Mouse (Mus musculus) mouse trophoblast stem cell (cell line): Measurements from ENCODE around the gene Trim56.

Source experiments
- in situ Hi-C, 2 experiments: fragments of 300-500 bp; cut with MseI, MboI; formaldehyde crosslinking; loops; 2 replicates in 1 of 2; 3 replicates in 1 of 2; pipeline ENCODE4 v1.15.1; 2025

Gene Trim56

DNA sequence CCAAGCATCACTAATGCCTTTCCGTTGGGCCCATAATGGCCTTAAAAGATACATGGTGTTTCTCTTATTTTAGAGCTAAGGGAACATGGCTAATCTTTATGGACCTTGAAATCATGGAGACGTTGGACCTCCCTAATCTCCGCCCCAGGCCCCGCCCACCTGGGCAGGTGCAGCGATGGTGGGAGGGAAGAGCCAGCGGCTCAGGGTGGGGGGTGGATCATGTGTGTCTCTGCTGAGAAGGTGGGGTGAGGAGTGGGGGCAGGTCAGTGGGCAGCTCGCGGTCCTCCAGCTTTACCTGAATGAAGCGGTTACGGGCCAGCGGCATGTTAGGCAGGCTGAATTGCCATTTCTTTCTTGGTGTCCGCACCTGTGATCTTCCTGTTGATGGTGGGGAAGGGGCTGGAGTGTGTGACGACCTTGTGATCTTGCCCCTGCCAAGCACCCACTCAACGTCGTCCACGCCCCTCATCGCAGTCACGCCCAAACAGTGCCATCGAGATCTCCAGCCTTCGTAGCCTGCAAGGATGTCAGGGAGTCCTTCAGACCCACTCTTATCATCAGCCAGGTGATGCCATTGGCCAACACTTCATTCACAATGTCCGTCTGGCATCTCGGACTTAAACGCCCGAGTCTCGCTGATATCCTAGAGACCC, 5.9 kb downstream of the Trim56 start:
- in situ Hi-C loops = loop anchor here (5.0 to 10.0 kb wide), 2 partner anchors 85 to 98 kb away; partner anchors contain the start of gene Vgf (in 1 of the 2)

DNA sequence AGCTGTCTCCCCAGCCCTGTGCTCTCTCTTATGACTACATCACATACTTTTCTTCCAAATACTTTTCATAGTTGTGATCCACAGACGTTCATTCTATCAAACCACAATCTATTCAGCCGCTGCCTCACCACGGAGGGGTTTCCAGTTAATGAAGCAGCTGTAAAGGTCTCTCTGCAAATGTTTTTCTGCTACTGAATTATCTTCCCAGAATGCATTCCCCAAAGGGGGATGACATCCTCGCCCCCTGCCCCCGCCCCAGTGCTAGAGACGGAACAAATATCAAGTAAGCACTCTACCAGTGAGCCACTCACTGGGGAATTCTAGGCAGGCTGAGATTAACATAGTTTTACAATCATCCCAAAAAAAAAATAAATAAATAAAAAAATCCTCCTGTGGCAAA, 7.9 kb downstream of the Trim56 start:
- in situ Hi-C loops = loop anchor here (5.0 to 10.0 kb wide), 2 partner anchors 83 to 96 kb away; partner anchors contain the start of gene Vgf (in 1 of the 2)

DNA sequence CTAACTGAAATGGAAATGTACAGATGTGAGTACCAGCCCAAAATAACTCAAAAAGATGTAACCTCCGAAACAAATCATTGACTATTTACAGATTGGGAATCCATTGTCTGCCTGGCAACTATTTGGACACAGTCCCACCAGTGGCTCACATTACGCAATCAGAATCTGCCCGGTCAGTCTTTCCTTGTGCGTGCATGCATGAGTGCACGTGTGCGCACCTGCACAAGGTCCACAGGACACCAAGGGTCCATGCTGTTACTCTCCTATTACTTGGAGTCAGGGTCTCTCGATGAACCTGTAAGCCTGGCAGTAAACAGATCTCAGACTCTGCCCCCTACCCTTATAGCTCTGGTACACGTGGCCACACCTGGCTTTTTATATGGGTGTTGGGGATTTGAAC, 8.3 kb downstream of the Trim56 start:
- in situ Hi-C loops = loop anchor here (5.0 to 10.0 kb wide), 2 partner anchors 83 to 95 kb away; partner anchors contain the start of gene Vgf (in 1 of the 2)

DNA sequence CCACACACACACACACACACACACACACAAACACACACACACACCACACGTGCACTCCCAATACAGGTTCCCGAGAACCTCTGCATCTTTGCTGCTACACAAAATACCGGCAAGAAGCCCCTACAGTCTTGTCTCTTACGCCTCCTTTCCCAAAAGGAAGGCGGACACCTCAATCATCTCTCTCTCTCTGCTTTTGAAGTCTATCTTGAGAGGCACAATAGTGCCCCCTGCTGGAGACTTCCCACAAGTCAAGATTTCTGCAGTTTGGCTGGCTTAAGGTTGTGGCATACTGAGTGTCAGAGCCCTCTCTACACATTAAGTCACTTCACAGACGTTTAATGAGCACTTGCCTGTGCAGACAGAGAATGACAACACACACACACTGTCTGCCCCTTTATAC, 9.0 kb downstream of the Trim56 start:
- in situ Hi-C loops = loop anchor here (5.0 to 10.0 kb wide), 2 partner anchors 82 to 95 kb away; partner anchors contain the start of gene Vgf (in 1 of the 2)

DNA sequence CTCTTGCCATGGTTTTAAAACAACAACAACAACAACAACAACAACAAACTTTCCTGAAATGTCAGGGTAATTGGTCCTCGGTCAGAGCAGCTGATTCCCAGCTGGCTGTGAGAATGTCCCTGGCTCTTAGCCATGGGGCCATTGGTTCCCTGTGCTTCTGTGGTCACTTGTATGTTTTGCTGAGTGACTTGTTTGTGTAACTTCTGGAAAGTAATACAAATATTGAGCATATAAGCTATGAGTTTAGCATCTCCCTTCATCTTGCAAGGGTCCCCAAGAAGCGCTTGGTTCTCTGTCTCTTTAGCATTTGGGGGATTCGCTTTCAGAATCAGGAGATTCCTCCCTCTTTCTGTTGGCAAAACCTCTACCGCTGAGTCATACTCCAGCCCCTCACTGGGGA, 9.6 kb downstream of the Trim56 start:
- in situ Hi-C loops = loop anchor here (5.0 to 10.0 kb wide), 2 partner anchors 82 to 94 kb away; partner anchors contain the start of gene Vgf (in 1 of the 2)

DNA sequence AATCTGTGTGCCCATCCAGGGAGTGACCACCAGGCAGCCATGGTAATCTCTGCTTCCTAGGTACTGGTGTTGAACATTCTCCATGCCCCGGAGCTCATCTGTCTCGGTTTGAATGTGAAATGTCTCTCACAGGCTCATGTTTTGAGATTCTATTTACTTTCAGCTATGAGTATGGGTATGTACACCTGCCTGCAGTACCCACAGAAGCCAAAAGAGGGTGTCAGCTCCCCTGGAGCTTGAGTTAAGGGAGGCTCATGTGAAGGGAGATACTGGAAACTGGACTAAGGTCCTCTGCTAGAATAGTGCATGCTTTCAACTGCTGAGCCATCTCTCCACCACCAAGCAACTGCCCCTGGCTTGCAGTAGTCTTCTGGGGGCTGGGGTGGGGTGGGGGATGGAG, 12.0 kb downstream of the Trim56 start:
- in situ Hi-C loops = loop anchor here in 1 of 2 experiments (10.0 kb wide), 1 partner anchor 79 kb away; the partner anchor contains the start of gene Vgf

DNA sequence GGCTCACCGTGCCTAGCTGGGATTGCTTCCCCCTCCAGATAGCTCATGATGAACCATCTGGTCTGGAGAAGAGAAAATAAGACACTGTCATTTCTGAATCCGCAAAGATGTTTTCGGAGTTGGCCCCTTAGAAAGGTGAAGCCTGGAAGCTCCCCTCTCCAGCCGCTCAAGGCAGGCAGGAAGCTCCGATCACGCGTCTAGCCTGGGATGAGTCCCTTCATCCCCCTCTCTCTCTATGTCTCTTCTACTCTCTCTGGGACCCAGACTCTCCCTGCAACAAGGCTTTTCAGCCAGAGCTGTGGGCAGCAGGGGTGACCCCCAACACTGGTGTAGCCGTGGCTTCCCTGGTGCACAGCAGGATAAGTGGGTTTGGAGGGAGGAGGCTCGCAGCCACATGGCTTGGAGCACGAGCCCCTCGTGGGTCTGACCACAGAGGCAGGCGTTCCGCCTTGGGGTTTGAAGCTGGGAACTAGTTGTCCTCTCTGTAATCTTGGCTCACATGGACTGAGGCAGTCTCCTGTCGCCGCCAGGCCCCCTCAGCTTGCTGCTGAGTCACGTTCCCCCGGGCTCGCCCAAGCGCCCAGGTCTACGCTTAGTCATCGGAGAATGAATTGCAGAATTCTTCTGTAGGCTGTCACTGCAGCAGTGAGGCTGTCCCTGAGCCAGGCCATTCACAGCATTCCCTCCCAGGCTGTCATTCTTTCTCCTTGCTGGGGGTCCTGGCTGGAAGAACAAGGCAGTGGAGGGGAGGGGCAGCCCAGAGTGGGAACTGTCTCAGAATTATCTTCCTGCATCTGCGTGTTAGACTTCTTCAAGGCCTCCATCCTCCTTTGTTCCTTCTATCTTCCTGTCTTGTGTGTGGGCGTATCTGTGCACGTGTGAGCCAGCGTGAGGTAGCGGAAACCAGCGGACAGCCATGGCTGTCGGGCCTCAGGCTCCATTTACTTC, 13.2 kb downstream of the Trim56 start:
- in situ Hi-C loops = loop anchor here in 1 of 2 experiments (10.0 kb wide), 1 partner anchor 78 kb away; the partner anchor contains the start of gene Vgf

DNA sequence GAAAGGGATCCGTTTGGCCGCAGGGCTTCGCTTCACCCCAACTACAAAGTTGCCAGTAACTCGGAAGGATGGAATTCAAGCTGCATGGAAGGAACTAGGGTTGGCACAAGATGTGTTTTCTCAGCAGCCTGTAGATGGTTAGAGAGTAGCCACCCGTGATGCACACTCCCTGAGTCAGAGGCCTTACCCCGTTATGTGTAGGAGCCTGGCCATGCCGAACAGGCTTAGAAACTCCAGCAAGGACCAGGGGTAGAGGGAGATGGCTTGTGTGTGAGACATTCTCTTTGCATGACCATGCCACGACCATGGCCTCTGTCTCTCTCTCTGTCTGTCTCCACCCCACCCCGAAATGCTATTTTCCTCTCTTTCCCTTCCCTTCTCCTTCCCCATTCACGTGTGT, 13.9 kb downstream of the Trim56 start:
- in situ Hi-C loops = loop anchor here in 1 of 2 experiments (10.0 kb wide), 1 partner anchor 77 kb away; the partner anchor contains the start of gene Vgf

DNA sequence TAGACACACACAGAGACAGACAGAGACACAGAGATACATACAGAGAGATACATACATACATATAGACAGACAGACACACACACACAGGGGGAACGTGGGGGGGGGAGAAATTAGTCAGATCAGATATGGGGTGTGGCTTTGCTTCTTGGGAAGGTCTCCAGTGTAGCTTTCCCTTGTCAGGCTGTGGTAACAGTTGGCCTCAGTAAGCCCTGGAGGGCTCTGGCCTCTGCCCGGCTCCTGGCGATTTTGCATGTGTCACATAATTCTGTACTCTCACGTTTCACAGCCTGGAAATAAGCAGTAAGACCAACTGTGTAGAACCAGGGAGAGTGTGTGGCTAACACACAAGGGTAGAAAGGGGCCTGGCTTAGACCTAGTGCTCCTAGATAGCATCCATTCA, 15.3 kb downstream of the Trim56 start:
- in situ Hi-C loops = loop anchor here in 1 of 2 experiments (10.0 kb wide), 1 partner anchor 76 kb away; the partner anchor contains the start of gene Vgf

DNA sequence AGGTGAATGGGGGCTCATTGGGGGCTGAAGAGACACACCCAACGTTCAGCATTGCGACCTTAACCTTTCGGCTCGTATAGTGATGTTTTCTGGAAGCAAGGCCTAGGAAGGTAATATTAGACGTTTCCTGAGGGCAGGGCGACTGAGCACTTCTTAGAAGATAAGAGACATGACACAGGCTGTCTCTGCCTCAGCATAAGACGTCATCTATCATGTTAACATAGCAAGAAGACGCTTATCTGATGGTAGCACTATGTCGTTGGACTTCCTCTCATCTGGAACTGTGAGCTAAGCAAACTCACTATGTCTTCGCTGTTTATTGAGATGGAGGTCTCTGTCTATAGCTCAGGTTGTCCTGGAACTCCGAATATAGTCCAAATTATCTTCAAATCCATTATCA, 17.6 kb downstream of the Trim56 start:
- in situ Hi-C loops = no loop called here

DNA sequence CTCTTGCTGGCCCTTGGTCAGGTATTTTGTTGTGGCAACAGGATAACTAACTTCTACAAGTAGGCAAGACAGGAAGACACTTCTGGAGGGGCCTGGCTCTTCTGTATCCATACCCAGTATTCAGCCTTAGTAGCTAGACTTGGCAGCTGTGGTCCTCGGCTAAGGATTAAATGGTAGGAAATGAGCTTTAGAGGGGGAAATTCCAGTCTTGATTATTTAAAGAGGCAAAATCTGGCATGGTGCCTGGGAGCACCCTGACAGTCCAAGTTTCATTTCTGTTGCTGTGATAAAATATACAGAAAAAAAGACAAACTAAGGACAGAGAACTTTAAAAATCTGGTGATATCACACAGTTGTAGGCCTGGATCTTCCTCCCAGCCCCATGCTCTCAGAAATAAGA, 20.0 kb downstream of the Trim56 start:
- in situ Hi-C loops = no loop called here

DNA sequence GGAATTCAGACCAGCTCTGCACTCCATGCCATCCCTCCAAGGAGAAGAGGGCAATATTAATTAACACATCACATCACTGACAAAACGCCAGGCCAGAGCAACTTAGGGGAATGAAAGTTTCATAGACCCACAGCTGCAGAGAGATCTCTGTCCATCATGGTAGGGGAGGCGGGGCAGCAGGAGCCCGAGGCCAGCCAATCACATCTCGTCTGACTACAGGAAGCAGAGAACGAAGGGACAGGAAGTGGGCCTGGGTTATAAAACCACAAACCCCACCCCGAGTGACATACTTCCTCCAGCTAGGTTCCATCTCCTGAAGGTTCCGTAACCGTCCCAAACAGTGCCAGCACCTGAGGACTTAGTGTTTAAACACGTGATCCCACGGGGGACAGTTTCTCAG, 20.9 kb downstream of the Trim56 start:
- in situ Hi-C loops = no loop called here

DNA sequence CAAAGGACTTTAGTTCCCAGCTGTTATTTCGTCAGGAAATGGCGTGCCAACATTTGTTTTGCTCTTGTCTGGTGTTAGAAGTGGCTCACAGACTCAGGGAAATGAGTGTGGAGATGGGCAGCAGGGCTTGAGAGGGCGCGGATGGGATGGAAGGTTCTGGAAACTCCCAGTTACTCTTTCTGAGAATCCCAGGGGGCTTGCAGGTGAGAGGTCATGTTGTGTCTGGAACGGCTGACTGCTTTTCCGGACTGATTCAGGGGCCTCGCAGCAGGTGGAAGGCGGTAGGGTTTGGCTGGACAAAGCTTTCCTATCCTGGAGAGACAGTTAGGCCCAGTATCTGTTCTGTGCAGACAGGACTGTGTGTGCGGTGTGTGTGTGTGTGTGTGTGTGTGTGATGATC, 22.3 kb downstream of the Trim56 start:
- in situ Hi-C loops = no loop called here

DNA sequence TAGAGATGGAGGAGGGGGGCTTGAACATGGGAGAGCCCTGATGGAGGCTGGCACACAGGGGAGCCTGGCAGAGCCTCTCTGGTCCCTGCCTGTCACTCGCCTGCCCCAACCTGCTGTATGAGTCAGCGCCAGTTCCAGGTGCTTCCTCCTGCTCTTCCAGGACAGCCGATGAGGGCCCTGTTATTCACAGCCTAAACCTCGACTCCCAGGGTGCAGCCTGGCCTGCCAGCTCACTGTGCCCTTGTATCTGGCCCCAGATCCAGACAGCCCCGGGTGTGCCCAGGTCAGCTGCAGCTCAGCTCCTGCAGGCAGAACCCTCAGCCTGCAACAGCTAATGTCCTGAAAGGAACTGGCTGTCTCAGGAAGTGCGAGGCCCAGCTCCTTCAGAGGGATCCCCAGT, 24.4 kb downstream of the Trim56 start:
- in situ Hi-C loops = no loop called here

DNA sequence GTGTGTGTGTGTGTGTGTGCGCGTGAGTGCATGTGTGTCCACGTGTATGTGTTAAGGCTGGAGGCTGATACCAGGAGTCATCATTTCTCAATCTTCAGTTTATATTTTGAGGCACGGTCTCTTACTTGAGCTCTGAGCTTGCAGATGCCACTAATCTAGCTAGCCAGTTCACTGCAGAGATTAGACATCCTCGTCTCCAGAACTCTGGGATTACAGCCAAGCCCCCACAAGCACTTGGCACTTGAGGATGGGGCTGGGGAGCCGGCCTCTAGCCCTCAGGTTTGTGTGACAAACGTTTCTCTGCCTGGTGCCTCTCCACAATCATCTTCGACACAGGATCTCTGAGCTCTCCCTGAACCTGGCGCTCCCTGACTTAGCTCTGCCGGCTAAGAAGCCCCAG, 25.1 kb downstream of the Trim56 start:
- in situ Hi-C loops = no loop called here

DNA sequence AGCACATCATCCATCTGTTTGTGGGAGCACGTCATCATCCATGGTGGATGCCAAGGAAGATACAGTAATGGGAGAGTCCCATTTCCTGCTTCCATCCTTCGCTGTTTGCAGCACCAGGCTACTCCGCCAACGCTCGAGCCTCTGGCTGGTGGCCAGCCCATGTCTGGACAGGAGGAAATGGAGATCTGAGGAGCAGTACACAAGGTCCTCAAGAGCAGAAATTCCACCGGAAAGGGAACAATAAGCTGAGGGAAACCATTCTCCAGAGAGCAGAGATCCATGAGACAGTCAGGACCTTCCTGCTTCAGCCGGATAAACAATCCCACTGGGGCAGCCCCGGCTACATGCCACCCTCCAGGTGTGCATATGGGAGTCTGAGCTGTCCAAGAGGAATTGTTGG, 28.6 kb downstream of the Trim56 start:
- in situ Hi-C loops = no loop called here

DNA sequence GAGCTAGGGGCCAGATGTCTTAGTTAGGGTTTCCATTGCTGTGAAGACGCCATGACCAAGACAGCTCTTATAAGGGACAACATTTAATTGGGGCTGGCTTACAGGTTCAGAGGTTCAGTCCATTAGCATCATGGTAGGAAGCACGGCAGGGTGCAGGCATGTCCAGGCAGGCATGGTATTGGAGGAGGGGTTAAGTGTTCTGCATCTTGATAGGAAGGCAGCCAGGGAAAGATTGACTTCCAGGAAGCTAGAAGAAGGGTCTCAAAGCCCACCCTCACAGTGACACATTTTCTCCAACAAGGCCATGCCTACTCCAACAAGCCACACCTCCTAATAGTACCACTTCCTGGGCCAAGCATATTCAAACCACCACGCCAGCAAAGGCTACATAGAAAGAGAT, 30.3 kb downstream of the Trim56 start:
- in situ Hi-C loops = no loop called here

DNA sequence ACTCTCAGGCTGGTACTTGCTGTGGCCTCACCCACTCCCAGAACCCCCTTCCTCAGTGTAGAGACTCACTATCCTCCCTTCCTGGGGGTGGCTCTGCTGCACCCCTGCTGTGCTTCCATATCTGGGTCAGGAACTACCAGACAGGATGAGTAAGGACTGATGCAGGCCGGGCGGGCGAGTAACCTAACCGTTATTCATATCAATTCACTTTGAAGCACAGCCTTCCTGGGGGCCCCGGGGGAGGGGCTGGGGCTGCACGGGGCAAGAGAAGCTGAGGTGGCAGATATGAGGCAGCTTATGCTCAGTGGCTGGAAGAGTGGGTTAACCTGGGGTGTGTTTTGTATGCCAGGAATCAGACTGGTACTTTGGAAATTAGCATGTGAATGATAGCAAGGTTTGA, 31.0 kb downstream of the Trim56 start:
- in situ Hi-C loops = no loop called here

DNA sequence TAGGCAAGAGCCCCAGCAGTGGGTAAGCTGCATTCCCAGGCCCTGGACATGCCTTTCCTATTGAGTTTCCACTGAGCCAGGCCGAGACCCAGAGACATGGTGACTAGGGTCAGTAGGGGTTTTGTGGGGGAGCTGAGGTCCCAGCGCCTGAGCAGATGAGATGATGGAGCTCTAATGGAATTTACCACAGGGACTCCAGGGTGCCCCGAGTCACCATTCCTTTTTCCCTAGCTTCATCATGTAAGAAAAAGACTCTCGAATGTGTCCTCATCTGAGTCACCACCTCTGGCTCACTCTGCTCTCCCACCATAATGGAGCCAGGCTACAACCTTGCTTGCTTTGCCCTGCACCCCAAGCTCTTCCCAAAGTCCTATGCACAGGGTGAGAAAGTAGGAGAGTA, 33.0 kb downstream of the Trim56 start:
- in situ Hi-C loops = no loop called here

DNA sequence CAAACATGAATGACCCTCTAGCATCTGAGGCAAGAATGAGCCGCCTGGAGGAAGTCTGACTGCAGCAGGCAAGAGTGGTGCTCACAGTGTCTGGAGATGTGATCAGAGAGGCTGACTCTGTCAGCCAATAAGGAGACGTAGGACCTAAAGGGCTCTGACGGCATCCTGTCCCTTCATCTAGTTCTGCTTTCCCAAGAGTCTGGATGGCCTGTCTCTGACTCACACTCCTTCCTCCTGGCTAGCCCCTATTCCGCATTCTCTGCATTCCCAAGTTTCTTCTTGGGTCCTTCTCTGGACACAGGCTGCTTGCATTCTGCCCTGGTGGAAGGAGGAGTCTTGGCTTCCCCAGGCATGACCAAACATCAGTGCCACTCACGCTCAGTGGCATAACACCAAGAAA, 36.2 kb downstream of the Trim56 start:
- in situ Hi-C loops = no loop called here

DNA sequence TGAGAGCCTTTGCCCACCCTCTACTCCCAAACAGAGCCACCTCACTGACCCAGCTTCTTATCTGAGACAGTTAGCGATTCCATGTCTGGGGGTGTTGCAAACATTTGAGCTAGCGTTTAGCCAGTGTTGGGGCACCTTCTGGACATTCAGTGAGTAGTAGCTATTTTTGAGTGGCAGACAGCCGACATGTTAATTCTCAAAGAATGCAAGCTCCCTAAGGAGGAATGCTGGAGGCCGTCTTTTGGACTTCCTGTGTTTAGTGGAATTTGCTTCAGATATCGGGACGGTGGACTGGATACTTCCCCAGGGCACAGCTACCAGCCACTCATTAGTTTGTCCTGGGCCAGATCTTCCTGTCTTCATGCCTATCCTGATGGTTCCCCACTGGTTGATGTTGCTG, 37.4 kb downstream of the Trim56 start:
- in situ Hi-C loops = no loop called here

DNA sequence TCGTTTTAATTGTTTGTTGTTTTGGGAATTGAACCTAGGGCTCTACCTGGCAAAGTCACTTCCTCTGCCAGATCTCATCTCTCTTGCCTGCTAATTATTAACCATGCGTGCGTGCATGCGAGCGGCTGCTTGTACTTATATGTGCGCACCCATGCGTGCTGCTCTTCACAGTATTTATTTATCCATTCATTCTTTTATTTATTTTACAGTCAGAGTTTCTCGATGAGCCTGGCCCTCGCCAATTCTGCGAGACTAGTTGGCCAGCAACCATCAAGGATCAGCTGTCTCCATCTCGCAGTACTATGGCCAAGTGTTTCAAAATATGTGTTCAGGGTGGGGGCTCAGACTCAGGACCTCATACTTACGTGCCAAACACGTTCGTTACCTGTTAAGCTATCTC, 38.0 kb downstream of the Trim56 start:
- in situ Hi-C loops = no loop called here
